In genomic region chr6:51326103-51326829, GRCm38 (mm10) we compare ENCODE assay signal across 22 mouse cellular contexts.
DNase-seq lines count a peak whose midpoint lies in the region; ATAC-seq and TF ChIP-seq lines count a peak whose summit lies in the region.
"Had no signal": no experiment of that assay in that cellular context is flagged by ENCODE, and none has a peak within 500 bp of the region (broad histone marks: within the 10 kb centered on the region; RNA-seq: fewer than 3 reads in every experiment).

No protein-coding gene starts in this region.

- no peak overlapping the region for H3K9ac ChIP-seq in heart, embryonic 15.5 days
- H3K9ac ChIP-seq in heart, postnatal 0 days (replicated peaks; ENCODE audit: low read depth, low read length), result no peak overlapping the region
- H3K9ac ChIP-seq in stomach, embryonic 15.5 days, result no peak overlapping the region
- H3K9ac ChIP-seq: embryonic facial prominence, embryonic 15.5 days; hindbrain, embryonic 14.5 days had no signal

- no peak for TF ChIP-seq EP300 in heart, postnatal 0 days (IDR thresholded peaks at IDR 0.05; ENCODE audit: low read depth)

- H3K9me3 ChIP-seq in heart, embryonic 10.5 days, result no peaks in the 10 kb centered on the region
- no peaks in the 10 kb centered on the region for H3K9me3 ChIP-seq in heart, embryonic 15.5 days (replicated peaks)
- H3K9me3 ChIP-seq in heart, postnatal 0 days (replicated peaks; ENCODE audit: control insufficient read depth, low read length), result no peaks in the 10 kb centered on the region
- no peaks in the 10 kb centered on the region for H3K9me3 ChIP-seq in stomach, embryonic 15.5 days
- H3K9me3 ChIP-seq: embryonic facial prominence, embryonic 15.5 days; forebrain, embryonic 10.5 days had no signal

- 64% methylated on average over 2 of the region's 2 CpGs for WGBS in heart, embryonic 10.5 days
- WGBS in heart, embryonic 15.5 days, result 64% methylated on average over 2 of the region's 2 CpGs
- 59% methylated on average over 2 of the region's 2 CpGs for WGBS in heart, postnatal 0 days
- WGBS in stomach, embryonic 15.5 days, result 66% methylated on average over 2 of the region's 2 CpGs

- peak overlapping the region; percentile 70; the same call in 1 of the 2 replicates for H3K27ac ChIP-seq in heart, embryonic 10.5 days
- peak overlapping the region; percentile 35 for H3K27ac ChIP-seq in heart, embryonic 15.5 days
- peak overlapping the region; percentile 40 for H3K27ac ChIP-seq in heart, postnatal 0 days (ENCODE audit: low read depth)
- H3K27ac ChIP-seq in stomach, embryonic 15.5 days, result peak overlapping the region; percentile 51
- no peak overlapping the region for H3K27ac ChIP-seq in left cerebral cortex, adult 2 months
- H3K27ac ChIP-seq in gastrocnemius, adult 2 months, result no peak overlapping the region
- H3K27ac ChIP-seq: embryonic facial prominence, embryonic 15.5 days; forebrain, embryonic 10.5 days; hindbrain, embryonic 14.5 days had no signal

- no peak overlapping the region for H3K4me3 ChIP-seq in heart, embryonic 10.5 days
- no peak overlapping the region for H3K4me3 ChIP-seq in heart, embryonic 15.5 days
- H3K4me3 ChIP-seq in heart, postnatal 0 days (ENCODE audit: low read depth, low read length), result no peak overlapping the region
- no peak overlapping the region for H3K4me3 ChIP-seq in stomach, embryonic 15.5 days (replicated peaks)
- no peak overlapping the region for H3K4me3 ChIP-seq in left cerebral cortex, adult 2 months
- H3K4me3 ChIP-seq in gastrocnemius, adult 2 months, result no peak overlapping the region
- H3K4me3 ChIP-seq: embryonic facial prominence, embryonic 15.5 days; erythroblast, embryonic 14.5 days; forebrain, embryonic 10.5 days had no signal

- no peak overlapping the region for H3K4me2 ChIP-seq in heart, embryonic 15.5 days
- no peak overlapping the region for H3K4me2 ChIP-seq in heart, postnatal 0 days (ENCODE audit: low read depth, low read length)
- H3K4me2 ChIP-seq in stomach, embryonic 15.5 days, result no peak overlapping the region
- H3K4me2 ChIP-seq: embryonic facial prominence, embryonic 15.5 days; hindbrain, embryonic 14.5 days had no signal

- peaks cover 38% of the 10 kb centered on the region for H3K4me1 ChIP-seq in heart, embryonic 10.5 days
- peaks cover 43% of the 10 kb centered on the region for H3K4me1 ChIP-seq in heart, embryonic 15.5 days (replicated peaks)
- peaks cover 28% of the 10 kb centered on the region for H3K4me1 ChIP-seq in heart, postnatal 0 days (ENCODE audit: control insufficient read depth, insufficient read depth)
- no peaks in the 10 kb centered on the region for H3K4me1 ChIP-seq in stomach, embryonic 15.5 days

- TF ChIP-seq CTCF in heart, postnatal 0 days (IDR thresholded peaks at IDR 0.05; ENCODE audit: low read depth), result no peak
- no peak for TF ChIP-seq CTCF in left cerebral cortex, adult 2 months (IDR thresholded peaks at IDR 0.05)
- TF ChIP-seq CTCF in gastrocnemius, adult 2 months (IDR thresholded peaks at IDR 0.05), result no peak

- no peaks in the 10 kb centered on the region for H3K36me3 ChIP-seq in heart, embryonic 10.5 days
- H3K36me3 ChIP-seq in heart, embryonic 15.5 days, result no peaks in the 10 kb centered on the region
- H3K36me3 ChIP-seq in heart, postnatal 0 days (replicated peaks; ENCODE audit: control insufficient read depth, insufficient read depth, low read length), result no peaks in the 10 kb centered on the region
- no peaks in the 10 kb centered on the region for H3K36me3 ChIP-seq in stomach, embryonic 15.5 days
- H3K36me3 ChIP-seq: embryonic facial prominence, embryonic 15.5 days; forebrain, embryonic 10.5 days had no signal

- H3K27me3 ChIP-seq in heart, embryonic 10.5 days (ENCODE audit: insufficient read depth, poor library complexity, severe bottlenecking), result no peaks in the 10 kb centered on the region
- H3K27me3 ChIP-seq in heart, embryonic 15.5 days, result no peaks in the 10 kb centered on the region
- H3K27me3 ChIP-seq in heart, postnatal 0 days (ENCODE audit: control insufficient read depth, insufficient read depth, low read length), result no peaks in the 10 kb centered on the region
- H3K27me3 ChIP-seq in stomach, embryonic 15.5 days (replicated peaks), result no peaks in the 10 kb centered on the region
- H3K27me3 ChIP-seq: CH12.LX; embryonic facial prominence, embryonic 15.5 days; Patski had no signal

- no peak for DNase-seq in heart, embryonic 10.5 days (ENCODE audit: low spot score)
- no peak for DNase-seq in heart, postnatal 36 days
- DNase-seq in heart, postnatal 4 days, result no peak
- DNase-seq in heart, postnatal 0 days (ENCODE audit: low spot score), result peak; percentile 71
- no peak for DNase-seq in left cerebral cortex, adult 2 months (ENCODE audit: extremely low spot score in 1 of 2, low spot score in 2 of 2)
- no peak for DNase-seq in gastrocnemius, adult 2 months
- DNase-seq: adrenal gland, postnatal 14 days; cerebellum, adult 11-12 months; cerebellum, adult 9-10 months; cerebellum, postnatal 25 days; gastrocnemius, postnatal 36 days; kidney, adult 18-20 months had no signal

- intact Hi-C loops in heart, postnatal 36 days (cut with DNase I), result no loop called here
- intact Hi-C loops in left cerebral cortex, adult 2 months (cut with DNase I), result no loop called here
- intact Hi-C loops in gastrocnemius, adult 2 months (cut with DNase I), result no loop called here

- ATAC-seq in heart, embryonic 15.5 days (replicated peaks; ENCODE audit: insufficient number of reproducible peaks, insufficient read depth, low FRiP score, low read depth), result peak; percentile 65; the same call in 1 of the 2 replicates
- peak; percentile 70; the same call in 1 of the 2 replicates for ATAC-seq in heart, postnatal 0 days (ENCODE audit: insufficient read depth, low read depth)
- peak; percentile 76 for ATAC-seq in stomach, embryonic 15.5 days (ENCODE audit: insufficient read depth, low FRiP score, low read depth)
- ATAC-seq: activated CD4-positive, CD25-positive, alpha-beta regulatory T cell, adult 4 months; forebrain, embryonic 14.5 days; Patski had no signal

Comparison
In these comparisons a context has a peak if more than half of its experiments do, and no peak if none do; other contexts are left out.
1. H3K27ac ChIP-seq: peak in heart, embryonic 10.5 days (single experiment), heart, embryonic 15.5 days (single experiment), heart, postnatal 0 days (single experiment) and stomach, embryonic 15.5 days (single experiment); none in left cerebral cortex, adult 2 months (single experiment) and gastrocnemius, adult 2 months (single experiment).
2. Peak in every context shown above with its lines, with median percentiles within 50 percentile points of each other: ATAC-seq.